Mouse (Mus musculus) heart, embryonic 14.5 days (tissue): ENCODE data around the gene Nelfe. TPM values are rescaled to one million over a fixed set of nuclear protein-coding genes. Genes with fewer than 3 reads are reported as not detected.

Experiments
- ATAC-seq: fragments of 200-750 bp; cut with Nextera tagmentation; 2 replicates; pipeline ENCODE4 v1.8.0; 2017; ENCODE audit warnings: low read depth, moderate TSS enrichment; ENCODE audit not compliant: insufficient number of reproducible peaks, insufficient read depth, low FRiP score
- H3K27ac ChIP-seq, 2 experiments: fragments of 200-500 bp in 1 of 2; fragments of 300-500 bp in 1 of 2; sonication (generic) in 1 of 2; replicated peaks in 1 of 2; 2 replicates each; pipeline ENCODE4 v1.5.1; 2012 to 2014; ENCODE audit warnings: low read depth in 2 of 2, low read length in 2 of 2, control low read depth in 1 of 2, mild to moderate bottlenecking in 1 of 2, mixed read lengths in 1 of 2; ENCODE audit not compliant: control insufficient read depth in 1 of 2, insufficient read depth in 1 of 2
- H3K27me3 ChIP-seq: fragments of 300-500 bp; sonication (generic); 2 replicates; pipeline ENCODE4 v1.6.1; 2014; ENCODE audit warnings: mild to moderate bottlenecking, low read length, control low read depth; ENCODE audit not compliant: control insufficient read depth, insufficient read depth
- H3K36me3 ChIP-seq: fragments of 300-500 bp; sonication (generic); 2 replicates; pipeline ENCODE4 v1.6.1; 2014; ENCODE audit warnings: mild to moderate bottlenecking, control low read depth, low read length, mixed read lengths; ENCODE audit not compliant: control insufficient read depth, insufficient read depth
- H3K4me1 ChIP-seq, 2 experiments: fragments of 200-500 bp in 1 of 2; fragments of 300-500 bp in 1 of 2; sonication (generic) in 1 of 2; 2 replicates each; pipeline ENCODE4 v1.6.1; 2012 to 2014; ENCODE audit warnings: low read length in 2 of 2, control low read depth in 1 of 2, mixed read lengths in 1 of 2; ENCODE audit not compliant: control insufficient read depth in 2 of 2, insufficient read depth in 2 of 2
- H3K4me2 ChIP-seq: fragments of 300-500 bp; sonication (generic); 2 replicates; pipeline ENCODE4 v1.6.1; 2014; ENCODE audit warnings: mild to moderate bottlenecking, low read length
- H3K4me3 ChIP-seq, 2 experiments: fragments of 200-500 bp in 1 of 2; fragments of 300-500 bp in 1 of 2; sonication (generic) in 1 of 2; 2 replicates each; pipeline ENCODE4 v1.5.1; 2012 to 2014; ENCODE audit warnings: low read length in 2 of 2, mild to moderate bottlenecking in 2 of 2, control low read depth in 1 of 2, low read depth in 1 of 2, moderate library complexity in 1 of 2; ENCODE audit not compliant: control insufficient read depth in 1 of 2, insufficient read depth in 1 of 2
- H3K9ac ChIP-seq: fragments of 300-500 bp; sonication (generic); 2 replicates; pipeline ENCODE4 v1.6.1; 2014; ENCODE audit warnings: mild to moderate bottlenecking, low read length
- H3K9me3 ChIP-seq: fragments of 300-500 bp; sonication (generic); 2 replicates; pipeline ENCODE4 v1.6.1; 2016; ENCODE audit warnings: low read length, control low read depth; ENCODE audit not compliant: control insufficient read depth
- WGBS: fragments of 180-500 bp; shearing (Covaris S2); extraction: QIAGEN DNeasy Blood & Tissue Kit; methylation state at CpG from one replicate; pipeline ENCODE4 v1.1.7; 2014; 5-methylcytosine and 5-hydroxymethylcytosine counted together
- polyA plus RNA-seq: library from polyadenylated mRNA; unstranded; fragments of >200 nt; fragmentation: Nextera tagmentation; extraction: Ambion mirVana; gene quantifications from 2 replicates; pipeline ENCODE4 v1.2.1, GENCODE M21; 2014

Nelfe gene
- polyA plus RNA-seq, 1 experiment from 2014 or later = 65.7 TPM

DNA sequence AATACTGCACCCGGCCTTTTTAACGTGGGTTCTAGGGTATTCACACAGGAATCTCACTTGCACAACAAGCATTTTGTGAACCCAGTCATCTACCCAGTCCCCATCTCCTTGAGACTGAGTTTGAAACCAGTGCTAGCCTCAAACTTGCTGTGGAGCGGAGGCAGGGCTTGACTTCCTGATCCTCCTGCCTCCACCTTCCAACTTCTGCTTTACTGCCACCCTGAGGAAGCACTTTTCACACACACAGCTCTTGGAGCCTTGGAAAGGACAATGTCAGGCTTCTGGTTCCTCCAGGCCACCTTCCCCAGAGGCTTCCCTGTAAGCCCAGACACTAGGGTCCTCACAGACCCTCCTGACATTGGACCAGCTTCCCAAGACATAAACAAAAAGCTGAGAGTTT, 33.1 kb downstream of the Nelfe start:
- no peaks in the 10 kb centered on the region for H3K9me3 ChIP-seq
- H3K4me2 ChIP-seq = no peak overlapping the region
- no peak overlapping the region for H3K9ac ChIP-seq
- H3K27ac ChIP-seq = no peak overlapping the region
- H3K27me3 ChIP-seq = no peaks in the 10 kb centered on the region
- WGBS = 66% methylated on average over 3 of the region's 3 CpGs
- peaks cover 3 to 5% of the 10 kb centered on the region in 2 experiments; a peak in 2 of 4 replicates for H3K4me1 ChIP-seq
- ATAC-seq = no peak
- no peaks in the 10 kb centered on the region for H3K36me3 ChIP-seq
- no peak overlapping the region for H3K4me3 ChIP-seq

GRCm38 (mm10) chr17:34884704-34885103, 34.5 kb downstream of the Nelfe start:
- no peak for ATAC-seq
- no peak overlapping the region for H3K9ac ChIP-seq
- H3K4me3 ChIP-seq = no peak overlapping the region
- H3K27me3 ChIP-seq = no peaks in the 10 kb centered on the region
- no peak overlapping the region for H3K4me2 ChIP-seq
- no peak overlapping the region for H3K27ac ChIP-seq
- no peaks in the 10 kb centered on the region for H3K9me3 ChIP-seq
- no peaks in the 10 kb centered on the region for H3K36me3 ChIP-seq
- peaks cover 0 to 3% of the 10 kb centered on the region in 2 experiments; a peak in 1 of 4 replicates for H3K4me1 ChIP-seq
- 85% methylated on average over 6 of the region's 6 CpGs for WGBS

GRCm38 (mm10) chr17:34885615-34886014, 35.4 kb downstream of the Nelfe start:
- Histone ChIP-seq H3K9ac (0 out of 2 replicates have a peak overlapping the region, but pooled peaks have one; percentile 0), H3K27me3 (no peaks in the 10 kb centered on the region), H3K9me3 (no peaks in the 10 kb centered on the region), H3K4me1 (peaks cover 0 to 3% of the 10 kb centered on the region in 2 experiments; a peak in 1 of 4 replicates), H3K4me2 (no peak overlapping the region), H3K27ac (no peak overlapping the region), H3K4me3 (no peak overlapping the region), H3K36me3 (no peaks in the 10 kb centered on the region)
- 54% methylated on average over 3 of the region's 3 CpGs for WGBS
- ATAC-seq = no peak

GRCm38 (mm10) chr17:34887942-34888341, 37.8 kb downstream of the Nelfe start:
- H3K4me1 ChIP-seq = no peaks in the 10 kb centered on the region
- no peak overlapping the region for H3K27ac ChIP-seq
- no peaks in the 10 kb centered on the region for H3K36me3 ChIP-seq
- WGBS = 79% methylated on average over 5 of the region's 5 CpGs
- no peak for ATAC-seq
- H3K27me3 ChIP-seq = no peaks in the 10 kb centered on the region
- H3K9ac ChIP-seq = no peak overlapping the region
- no peaks in the 10 kb centered on the region for H3K9me3 ChIP-seq
- no peak overlapping the region for H3K4me3 ChIP-seq
- H3K4me2 ChIP-seq = no peak overlapping the region

- H3K9me3 ChIP-seq = no peaks in the 10 kb centered on the region
- H3K36me3 ChIP-seq = no peaks in the 10 kb centered on the region
- WGBS = 80% methylated on average over 12 of the region's 12 CpGs
- ATAC-seq = no peak
- no peak overlapping the region for H3K27ac ChIP-seq
- H3K4me2 ChIP-seq = no peak overlapping the region
- H3K4me3 ChIP-seq = no peak overlapping the region
- no peak overlapping the region for H3K9ac ChIP-seq
- H3K4me1 ChIP-seq = peaks cover 0 to 7% of the 10 kb centered on the region in 2 experiments; a peak in 1 of 4 replicates
- no peaks in the 10 kb centered on the region for H3K27me3 ChIP-seq
Observed at GRCm38 (mm10) chr17:34890074-34890743, 40.0 kb downstream of the Nelfe start.

GRCm38 (mm10) chr17:34891377-34891776, 41.2 kb downstream of the Nelfe start:
- H3K27ac ChIP-seq = no peak overlapping the region
- no peaks in the 10 kb centered on the region for H3K9me3 ChIP-seq
- no peak overlapping the region for H3K4me3 ChIP-seq
- H3K4me1 ChIP-seq = peaks cover 0 to 15% of the 10 kb centered on the region in 2 experiments; a peak in 1 of 4 replicates
- H3K4me2 ChIP-seq = no peak overlapping the region
- no peak for ATAC-seq
- 96% methylated on average over 2 of the region's 2 CpGs for WGBS
- no peaks in the 10 kb centered on the region for H3K27me3 ChIP-seq
- H3K9ac ChIP-seq = no peak overlapping the region
- peaks cover 4% of the 10 kb centered on the region; the same call in 1 of the 2 replicates for H3K36me3 ChIP-seq

DNA sequence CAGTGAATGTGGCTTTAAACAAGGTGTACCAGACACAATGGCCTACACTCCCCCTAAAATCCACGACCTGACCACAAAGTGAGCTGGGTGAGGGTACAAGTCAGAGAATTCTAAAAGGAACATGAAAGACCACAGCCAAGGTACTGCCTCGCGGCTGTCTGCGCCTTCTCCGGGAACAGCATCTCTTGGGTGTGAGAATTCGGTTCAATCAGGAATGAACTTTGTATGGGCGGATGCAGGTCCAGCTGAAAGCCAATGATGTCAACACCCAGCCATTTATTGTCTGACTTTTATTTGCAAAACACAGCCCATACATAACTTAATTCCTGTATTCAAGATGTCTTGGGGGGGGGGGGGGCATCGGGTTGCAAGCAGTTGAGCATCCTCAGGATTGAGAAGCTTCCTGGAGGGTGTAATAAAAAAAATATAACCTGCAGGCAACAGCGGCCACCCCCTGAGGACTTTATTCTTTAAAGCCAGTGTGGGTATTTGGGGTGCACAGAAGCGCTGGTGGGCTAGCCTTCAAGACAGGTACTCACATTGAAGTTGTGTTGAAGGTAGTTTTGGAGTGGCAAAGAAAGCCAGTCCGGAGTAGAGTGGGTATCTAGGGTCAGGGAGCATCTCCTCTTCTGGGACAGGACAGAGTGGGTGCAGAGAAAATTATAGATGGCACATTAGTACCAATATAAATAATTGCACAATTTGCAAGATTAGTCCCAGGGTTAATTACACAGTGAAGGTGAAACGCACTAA, 43.1 kb downstream of the Nelfe start:
- Histone ChIP-seq H3K36me3 (peaks cover 6% of the 10 kb centered on the region; the same call in 1 of the 2 replicates), H3K27me3 (no peaks in the 10 kb centered on the region), H3K27ac (peak overlapping the region in 1 of 2 experiments; percentile 86; a peak in 2 of 4 replicates), H3K4me1 (peaks cover 4 to 29% of the 10 kb centered on the region in 2 experiments; a peak in 3 of 4 replicates), H3K9me3 (no peaks in the 10 kb centered on the region), H3K4me2 (peak overlapping the region; percentile 91), H3K9ac (peak overlapping the region; percentile 94), H3K4me3 (peak overlapping the region in 1 of 2 experiments; percentile 87; a peak in 1 of 4 replicates)
- 80% methylated on average over 12 of the region's 12 CpGs for WGBS
- ATAC-seq = no peak
